Mouse (Mus musculus) right cerebral cortex, adult 18-20 months (tissue): Measurements from ENCODE around the gene Ano3.

Source experiments
- DNase-seq: peaks from one replicate; pipeline ENCODE4 v3.0.0; 2022; ENCODE audit warnings: mixed read lengths

Ano3 gene

GRCm38 (mm10) chr2:110806302-110807093 lies 144.2 kb downstream of the Ano3 start:
- no peak for DNase-seq

DNA sequence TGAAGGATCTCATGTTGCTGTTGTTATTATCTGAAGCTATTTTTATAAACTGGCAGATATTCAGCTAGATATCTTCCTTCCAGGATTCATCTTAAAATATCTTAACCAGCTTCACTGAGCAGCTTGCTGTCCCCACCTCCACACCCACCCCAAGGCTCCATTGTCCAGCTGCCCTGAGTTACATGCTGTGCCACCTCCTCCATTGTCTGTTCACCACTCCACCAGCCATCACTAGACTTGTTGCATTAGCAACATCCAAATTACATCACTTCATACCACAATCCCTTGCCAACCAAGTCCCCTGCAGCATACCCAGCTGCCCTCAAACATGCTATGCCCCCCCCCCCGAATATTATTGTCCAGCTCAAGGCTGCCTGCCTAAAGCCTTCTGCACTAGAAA lies 154.8 kb downstream of the Ano3 start:
- no peak for DNase-seq

DNA sequence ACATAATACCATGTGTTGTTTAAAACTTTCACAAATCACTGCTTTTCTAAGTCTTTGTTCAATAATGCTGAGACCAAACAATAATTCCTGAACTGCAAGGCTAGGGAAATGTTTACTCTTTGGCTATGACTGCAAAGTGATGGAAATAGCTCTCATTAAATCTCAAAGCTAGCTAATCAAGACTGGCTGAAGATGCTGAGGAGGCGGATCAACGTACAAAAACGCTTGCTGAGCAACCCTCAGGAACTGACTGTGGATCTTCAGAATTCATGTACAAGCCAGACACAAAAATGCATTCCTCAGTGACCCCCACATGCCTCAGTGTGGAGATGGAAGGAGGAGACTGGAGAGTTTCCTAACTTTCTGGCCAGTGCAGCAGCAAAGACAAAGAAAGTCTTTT lies 155.3 kb downstream of the Ano3 start:
- DNase-seq: no peak

DNA sequence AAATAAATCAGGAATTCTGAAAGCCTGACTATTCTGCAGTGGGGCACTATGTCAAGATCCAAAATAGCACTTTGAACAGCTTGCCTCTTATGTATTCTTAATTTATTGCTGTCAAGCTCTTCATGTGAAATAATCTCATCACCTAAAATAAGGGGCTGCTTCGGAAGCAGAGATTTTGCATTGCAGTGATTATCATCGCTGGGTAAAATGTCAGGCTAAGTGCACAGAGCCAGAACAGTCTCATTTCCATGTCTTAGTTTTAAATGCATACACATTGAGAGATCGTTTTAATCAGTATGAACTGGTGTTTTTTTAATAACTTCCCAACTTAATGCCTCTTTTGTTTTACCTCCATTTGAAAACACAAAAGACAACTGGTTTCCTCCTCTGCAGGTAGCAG lies 163.3 kb downstream of the Ano3 start:
- DNase-seq: no peak

GRCm38 (mm10) chr2:110759434-110759833 lies 191.3 kb downstream of the Ano3 start:
- DNase-seq: no peak

DNA sequence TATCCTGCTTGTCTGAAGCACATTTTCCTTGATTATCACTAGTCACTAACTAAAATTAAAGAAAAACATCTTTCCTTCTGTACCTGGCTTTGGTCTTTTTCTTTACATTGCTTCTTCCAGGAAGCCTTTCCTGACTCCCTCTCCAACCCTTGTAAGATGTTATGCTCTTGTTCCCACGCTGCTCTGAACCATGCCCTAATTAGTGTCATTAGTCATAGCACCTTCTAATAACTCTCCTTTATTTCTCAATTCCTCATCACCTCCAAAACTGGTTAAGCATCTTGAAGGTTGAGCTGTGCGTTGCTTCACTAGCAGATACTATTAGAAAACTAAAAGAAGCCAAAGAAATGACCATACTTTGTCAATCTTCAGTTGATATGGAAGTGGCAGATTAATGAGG lies 193.2 kb downstream of the Ano3 start:
- DNase-seq: no peak

GRCm38 (mm10) chr2:110740493-110740892 lies 210.2 kb downstream of the Ano3 start:
- no peak for DNase-seq

- DNase-seq: no peak
Observed at GRCm38 (mm10) chr2:110739781-110740180, 210.9 kb downstream of the Ano3 start.

- DNase-seq: no peak
Observed at GRCm38 (mm10) chr2:110737981-110738380, 212.7 kb downstream of the Ano3 start.

- DNase-seq: peak; percentile 8
Observed at GRCm38 (mm10) chr2:110737236-110737635, 213.5 kb downstream of the Ano3 start.

- DNase-seq: no peak
Observed at GRCm38 (mm10) chr2:110726106-110726505, 224.6 kb downstream of the Ano3 start.

DNA sequence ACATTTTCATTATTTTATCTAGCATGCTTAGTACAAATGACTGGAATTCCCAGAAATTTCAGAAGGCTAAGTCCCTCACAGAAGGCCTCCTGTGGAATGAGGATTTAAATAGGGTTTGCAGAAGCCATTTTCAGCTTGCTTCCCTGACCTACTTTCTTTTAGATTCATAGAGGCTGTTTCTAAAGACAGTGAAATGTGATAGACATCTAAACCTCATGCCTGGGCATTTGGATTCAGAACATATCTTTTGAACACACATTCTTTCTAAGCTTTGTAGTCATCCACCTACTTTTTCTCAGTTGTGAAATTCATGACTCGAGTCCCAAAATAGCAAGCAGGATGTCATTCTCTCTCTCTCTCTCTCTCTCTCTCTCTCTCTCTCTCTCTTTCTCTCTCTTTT lies 228.5 kb downstream of the Ano3 start:
- DNase-seq: peak; percentile 17

DNA sequence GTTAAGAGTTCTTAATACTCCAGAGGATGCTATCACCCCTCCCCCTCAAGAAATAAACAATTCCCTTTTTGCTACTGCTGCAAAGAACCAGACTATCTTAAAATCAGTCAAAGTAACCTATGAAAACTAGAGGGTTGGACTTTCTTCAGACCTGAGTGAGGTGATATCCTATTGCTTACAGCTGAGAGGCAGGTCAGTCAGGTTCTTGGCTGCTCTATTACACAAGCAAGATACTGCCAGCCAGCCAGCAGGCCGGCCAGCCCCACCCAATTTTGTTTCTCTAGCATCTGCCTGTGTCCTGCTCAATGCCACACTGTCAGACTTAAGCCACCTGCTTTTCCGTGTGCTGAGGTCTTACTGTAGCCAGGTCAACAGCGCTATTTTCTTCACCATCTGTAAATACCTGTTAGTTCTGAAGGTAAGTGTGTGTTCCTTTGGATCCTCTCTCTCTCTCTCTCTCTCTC lies 229.4 kb downstream of the Ano3 start, which contains the start of gene Muc15:
TSS of gene Muc15 (plus strand) at position 51 of the 464 bp plus-strand sequence.
- DNase-seq: no peak

DNA sequence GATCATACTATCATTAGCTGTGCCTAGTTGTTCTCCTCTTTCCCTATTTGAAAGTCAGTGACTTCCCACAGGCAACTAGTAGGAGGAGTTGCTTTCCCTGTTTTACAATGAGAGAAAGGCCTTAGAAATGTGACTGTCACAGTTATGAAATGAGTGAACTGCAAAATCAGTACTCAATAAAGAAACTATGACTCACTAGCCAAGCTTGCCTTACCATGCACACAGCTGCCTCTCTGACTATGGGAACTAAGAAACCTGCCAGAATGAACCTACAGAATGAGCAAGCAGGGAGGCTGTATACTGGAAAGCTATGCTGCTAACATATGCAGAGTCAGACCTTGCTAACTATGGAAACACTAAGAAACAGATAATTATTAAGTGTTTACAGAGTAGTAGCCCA lies 231.7 kb downstream of the Ano3 start:
- DNase-seq: peak; percentile 56

GRCm38 (mm10) chr2:110710055-110710720 lies 240.5 kb downstream of the Ano3 start:
- peak; percentile 84 for DNase-seq

DNA sequence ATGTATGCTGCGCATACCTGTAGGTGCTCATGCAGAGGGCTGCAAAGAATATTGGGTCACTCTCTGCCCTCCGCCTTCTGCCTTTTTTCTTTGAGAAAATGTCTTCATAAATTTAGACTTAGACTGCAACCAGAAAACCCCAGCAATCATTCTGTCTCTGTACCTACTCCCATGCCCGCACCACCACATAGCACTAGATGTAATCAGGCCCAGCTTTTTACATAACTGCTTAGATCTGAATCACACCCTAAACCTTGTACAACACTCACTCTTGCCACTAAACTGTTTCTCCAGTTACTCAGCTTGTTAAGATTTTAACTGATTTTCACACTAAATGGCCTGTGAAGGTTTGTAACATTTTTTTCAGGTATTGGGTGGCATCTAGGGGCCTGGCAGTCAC lies 241.3 kb downstream of the Ano3 start:
- DNase-seq: peak; percentile 26

GRCm38 (mm10) chr2:110671071-110671624 lies 279.6 kb downstream of the Ano3 start:
- DNase-seq: peak; percentile 33

DNA sequence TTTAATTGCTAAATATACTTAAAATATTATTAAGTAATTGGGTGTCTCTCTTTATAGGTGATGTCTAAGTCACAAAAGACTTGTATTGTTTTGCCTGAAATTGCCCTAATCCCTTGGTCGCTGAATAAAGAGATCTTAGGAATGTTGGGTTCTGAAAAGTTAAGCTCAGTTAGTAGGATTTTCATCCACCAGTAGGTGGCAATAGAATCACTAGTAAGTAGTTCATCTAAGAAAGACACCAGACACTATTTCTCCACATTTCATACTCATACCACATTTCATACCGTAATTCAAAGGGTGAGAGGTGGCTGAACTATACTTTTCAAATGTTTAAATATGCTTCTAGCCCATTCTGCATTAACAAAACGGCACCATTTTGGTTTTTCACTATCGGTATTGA lies 287.4 kb downstream of the Ano3 start:
- DNase-seq: peak; percentile 13

GRCm38 (mm10) chr2:110644846-110645245 lies 305.9 kb downstream of the Ano3 start:
- DNase-seq: no peak

DNA sequence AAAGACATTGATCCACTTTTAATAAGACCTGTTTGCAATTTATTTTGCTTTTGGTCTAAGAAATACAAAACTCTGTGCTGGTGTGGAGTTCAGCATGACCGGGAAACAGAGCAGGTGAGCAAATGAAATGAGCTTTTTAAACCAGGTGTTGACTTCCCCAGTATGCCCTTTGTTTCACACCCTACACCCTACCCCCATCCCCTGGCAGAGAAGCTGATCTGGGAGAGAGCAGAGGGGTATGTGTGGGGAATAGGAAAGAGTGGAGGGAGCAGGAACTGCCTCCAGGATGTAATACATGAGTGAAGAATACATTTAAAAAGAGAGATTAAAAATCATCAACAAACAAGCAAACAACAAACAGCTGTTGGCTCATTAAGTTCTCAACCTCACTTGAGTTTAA lies 306.4 kb downstream of the Ano3 start:
- DNase-seq: no peak
